Mouse (Mus musculus) cerebellum, adult 11-12 months (tissue): ENCODE measurements around the gene Macf1.
"Not testable (repeated sequence)": the region's sequence is repeated elsewhere in the genome, so short reads cannot be mapped to it uniquely, and the experiment has no call there.

Source experiments
- DNase-seq: peaks from one replicate; pipeline ENCODE4 v3.0.0; 2022

Gene Macf1

DNA sequence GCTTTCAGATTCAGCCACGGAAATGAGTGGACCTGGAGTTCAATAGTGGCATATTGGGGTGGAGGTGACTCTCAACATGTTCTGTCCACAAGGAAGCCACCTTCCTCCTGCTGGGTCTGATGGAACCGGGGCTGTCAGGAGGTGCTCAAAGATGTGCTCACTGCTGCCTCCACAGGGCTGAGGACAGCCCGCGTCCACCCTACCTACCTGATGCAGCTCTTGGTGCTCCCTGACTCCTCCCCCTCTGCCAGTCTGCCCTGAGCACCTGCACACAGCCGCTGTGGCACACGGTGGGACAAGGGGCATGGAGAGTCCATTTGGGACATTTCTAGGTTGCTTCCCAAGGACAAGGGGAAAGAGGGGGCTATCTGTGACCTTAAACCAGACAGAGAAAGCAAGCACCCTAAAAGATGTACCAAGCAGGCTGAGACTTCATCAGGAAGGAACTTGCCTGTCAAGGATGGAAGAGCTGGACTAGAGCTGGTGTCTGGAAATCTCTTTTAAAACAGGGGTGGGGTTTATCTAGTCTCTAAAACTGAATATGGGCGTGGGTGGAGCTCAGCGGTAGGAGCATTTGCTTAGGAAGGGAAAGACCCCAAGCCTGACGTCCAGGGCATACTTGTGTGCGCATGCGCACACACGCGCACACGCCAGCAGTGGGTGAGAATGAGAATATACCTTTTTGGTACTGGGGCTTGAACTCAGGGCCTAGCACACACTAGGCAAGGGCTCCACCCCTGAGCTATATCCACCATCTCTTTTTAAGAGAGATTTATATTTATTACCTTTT is 348.2 kb downstream of the Macf1 start:
- no peak for DNase-seq

- not testable (repeated sequence) for DNase-seq
These were observed 348.9 kb downstream of the Macf1 start for GRCm38 (mm10) chr4:123335244-123335643.

GRCm38 (mm10) chr4:123334177-123334576 is 350.0 kb downstream of the Macf1 start:
- DNase-seq, result no peak

- DNase-seq, result no peak
These were observed 351.0 kb downstream of the Macf1 start for GRCm38 (mm10) chr4:123333151-123333550.

GRCm38 (mm10) chr4:123331961-123332360 is 352.2 kb downstream of the Macf1 start:
- DNase-seq, result not testable (repeated sequence)

GRCm38 (mm10) chr4:123331326-123331725 is 352.8 kb downstream of the Macf1 start:
- no peak for DNase-seq

GRCm38 (mm10) chr4:123328946-123329345 is 355.2 kb downstream of the Macf1 start:
- DNase-seq, result peak; percentile 36

- no peak for DNase-seq
These were observed 356.5 kb downstream of the Macf1 start for GRCm38 (mm10) chr4:123327630-123328029.

GRCm38 (mm10) chr4:123326087-123326486 is 358.1 kb downstream of the Macf1 start:
- no peak for DNase-seq

- no peak for DNase-seq
These were observed 360.6 kb downstream of the Macf1 start, which contains the start of gene Oxct2a for GRCm38 (mm10) chr4:123323534-123323933. Gene Oxct2a (minus strand): TSS chr4:123323634.

- not testable (repeated sequence) for DNase-seq
These were observed 361.2 kb downstream of the Macf1 start for GRCm38 (mm10) chr4:123322910-123323309.

- no peak for DNase-seq
These were observed 369.7 kb downstream of the Macf1 start for GRCm38 (mm10) chr4:123314497-123314896.

GRCm38 (mm10) chr4:123313010-123313409 is 371.1 kb downstream of the Macf1 start:
- DNase-seq, result no peak

- DNase-seq, result no peak
These were observed 372.3 kb downstream of the Macf1 start for GRCm38 (mm10) chr4:123311845-123312244.

DNA sequence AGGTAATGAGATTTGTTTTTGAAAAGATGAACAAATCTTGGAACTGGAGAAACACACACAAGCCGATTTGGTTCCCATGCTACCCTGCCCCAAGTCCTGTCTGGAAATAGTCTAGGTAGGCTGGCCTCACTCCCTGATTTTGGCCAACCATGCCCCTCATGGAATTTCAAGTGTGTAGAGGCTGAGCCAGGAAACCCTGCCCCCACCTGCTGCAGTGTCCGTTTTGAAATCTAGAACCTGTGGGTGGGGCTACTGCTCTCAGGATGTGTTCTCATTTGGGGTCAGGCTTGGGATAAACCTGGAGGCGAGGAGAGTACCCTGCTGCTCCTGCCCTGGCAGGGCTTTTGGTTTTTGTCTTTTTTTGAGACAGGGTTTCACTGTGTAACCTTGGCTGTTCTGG is 375.9 kb downstream of the Macf1 start:
- no peak for DNase-seq

GRCm38 (mm10) chr4:123306999-123307398 is 377.2 kb downstream of the Macf1 start:
- no peak for DNase-seq

GRCm38 (mm10) chr4:123305789-123306188 is 378.4 kb downstream of the Macf1 start:
- no peak for DNase-seq
